Mouse (Mus musculus) heart, postnatal 25 days (tissue): ENCODE measurements around the gene Fhl2. TPM values are rescaled to one million over a fixed set of nuclear protein-coding genes. Genes with fewer than 3 reads are reported as not detected.

Experiments used
- total RNA-seq, 2 experiments: library from RNA; stranded (reverse); gene quantifications; 2 replicates each; pipeline ENCODE4 v1.2.3; 2021

Fhl2 gene
- total RNA-seq, 2 experiments from 2014 or later: 2,139 to 2,275 TPM

Other genes starting within 250 kb of the Fhl2 start
- under 1 TPM; 0.23 to 0.34 TPM for gene Gpr45, start 244.1 kb downstream of the Fhl2 start, total RNA-seq
- 10 to 100 TPM; 12.9 to 13.2 TPM for gene Tgfbrap1, start 98.3 kb downstream of the Fhl2 start, total RNA-seq
- gene AI597479, start 98.3 kb downstream of the Fhl2 start, total RNA-seq: 10 to 100 TPM; 18.6 to 19.5 TPM
- gene Nck2, start 247.6 kb upstream of the Fhl2 start, total RNA-seq: 10 to 100 TPM; 14.3 to 15.4 TPM